Mouse (Mus musculus) cerebellum, adult 2 months (tissue): Measurements from ENCODE around the gene Acsl5. TPM values are rescaled to one million over a fixed set of nuclear protein-coding genes. Genes with fewer than 3 reads are reported as not detected.

Experiments
- DNase-seq, 2 experiments: peaks; one replicate each; pipeline ENCODE4 v3.0.0; 2021
- H3K27ac ChIP-seq: fragments of 200-500 bp; 2 replicates; pipeline ENCODE4 v1.5.1; 2012; ENCODE audit warnings: low read length, control low read depth, inconsistent platforms; ENCODE audit not compliant: insufficient read depth
- H3K27me3 ChIP-seq: fragments of 200-500 bp; 2 replicates; pipeline ENCODE4 v1.6.1; 2012; ENCODE audit warnings: inconsistent platforms, mild to moderate bottlenecking, low read length, moderate library complexity; ENCODE audit not compliant: control insufficient read depth, insufficient read depth
- H3K4me1 ChIP-seq: fragments of 200-500 bp; 2 replicates; pipeline ENCODE4 v1.6.1; 2011; ENCODE audit warnings: low read length; ENCODE audit not compliant: control insufficient read depth, insufficient read depth
- H3K4me3 ChIP-seq: fragments of 200-500 bp; replicated peaks from 2 replicates; pipeline ENCODE3; 2011; ENCODE audit warnings: mild to moderate bottlenecking, low read depth, low read length, control low read depth; ENCODE audit not compliant: insufficient read depth
- CTCF ChIP-seq: fragments of 200-500 bp; IDR thresholded peaks from 2 replicates; pipeline ENCODE4 v1.5.1; 2011; ENCODE audit warnings: low read depth, mild to moderate bottlenecking, control low read depth, low read length, moderate library complexity, borderline replicate concordance; ENCODE audit not compliant: insufficient read depth
- POLR2A ChIP-seq: fragments of 200-500 bp; IDR thresholded peaks from 2 replicates; pipeline ENCODE4 v1.6.1; 2011; ENCODE audit warnings: low read length, control low read depth, borderline replicate concordance; ENCODE audit not compliant: insufficient read depth
- WGBS: fragments of 180-500 bp; shearing (Covaris S2); methylation state at CpG from one replicate; pipeline ENCODE4 v1.1.7; 2018; 5-methylcytosine and 5-hydroxymethylcytosine counted together
- polyA plus RNA-seq: library from polyadenylated mRNA; depleted of rRNA; stranded (reverse); fragments of >200 nt; gene quantifications from 2 replicates; pipeline ENCODE4 v1.2.3, GENCODE M21; 2012; rRNA removed

The Acsl5 gene
- polyA plus RNA-seq, 1 experiment: 14.6 TPM

- H3K27me3 ChIP-seq: no peaks in the 10 kb centered on the region
- no peak overlapping the region for H3K4me3 ChIP-seq
- H3K27ac ChIP-seq: no peak overlapping the region
- WGBS: 36% methylated on average over 6 of the region's 6 CpGs
- no peaks in the 10 kb centered on the region for H3K4me1 ChIP-seq
- TF ChIP-seq CTCF (no peak), POLR2A (no peak)
- peak in 1 of 2 experiments; percentile 21 for DNase-seq
Measured at GRCm38 (mm10) chr19:55340521-55340920, 88.8 kb downstream of the Acsl5 start.

GRCm38 (mm10) chr19:55341377-55341776 lies 89.6 kb downstream of the Acsl5 start:
- 65% methylated on average over 3 of the region's 3 CpGs for WGBS
- Histone ChIP-seq H3K4me1 (no peaks in the 10 kb centered on the region), H3K4me3 (no peak overlapping the region), H3K27me3 (no peaks in the 10 kb centered on the region), H3K27ac (no peak overlapping the region)
- DNase-seq: no peak
- no peak for TF ChIP-seq CTCF
- TF ChIP-seq POLR2A: no peak

- TF ChIP-seq POLR2A (no peak), CTCF (no peak)
- Histone ChIP-seq H3K27me3 (no peaks in the 10 kb centered on the region), H3K27ac (no peak overlapping the region), H3K4me1 (no peaks in the 10 kb centered on the region), H3K4me3 (no peak overlapping the region)
- no peak for DNase-seq
- 92% methylated on average over 7 of the region's 7 CpGs for WGBS
Measured at GRCm38 (mm10) chr19:55342423-55342822, 90.7 kb downstream of the Acsl5 start.

- DNase-seq: no peak
- H3K27me3 ChIP-seq: no peaks in the 10 kb centered on the region
- H3K4me3 ChIP-seq: no peak overlapping the region
- 92% methylated on average over 9 of the region's 9 CpGs for WGBS
- no peak overlapping the region for H3K27ac ChIP-seq
- no peak for TF ChIP-seq CTCF
- no peak for TF ChIP-seq POLR2A
- H3K4me1 ChIP-seq: no peaks in the 10 kb centered on the region
Measured at GRCm38 (mm10) chr19:55343274-55343673, 91.5 kb downstream of the Acsl5 start.

Other genes with a start within 250 kb of the Acsl5 start
- 38.4 and 41.9 TPM in 2 replicates for gene Gpam, start 124.7 kb upstream of the Acsl5 start, polyA plus RNA-seq
- 0.03 TPM in 1 of 2 replicates, not detected in the other for gene Tectb, start 71.2 kb upstream of the Acsl5 start, polyA plus RNA-seq
- 0.05 and 0.10 TPM in 2 replicates for gene Gucy2g, start 10.7 kb upstream of the Acsl5 start, polyA plus RNA-seq
- gene Zdhhc6, start 64.1 kb downstream of the Acsl5 start, polyA plus RNA-seq: 26.4 and 27.0 TPM in 2 replicates
- 34.7 and 35.0 TPM in 2 replicates for gene Vti1a, start 64.4 kb downstream of the Acsl5 start, polyA plus RNA-seq